Mouse (Mus musculus) right cerebral cortex, adult 2 months (tissue): ENCODE results near the gene Marcks.
"Not testable (repeated sequence)": the region's sequence is repeated elsewhere in the genome, so short reads cannot be mapped to it uniquely, and the experiment has no call there.

Experiments
- DNase-seq, 2 experiments: peaks; one replicate each; pipeline ENCODE4 v3.0.0; 2021 to 2022; ENCODE audit warnings: low spot score in 2 of 2

Gene Marcks

GRCm38 (mm10) chr10:37135951-37136751, 2.6 kb downstream of the Marcks start:
- peak; percentile 28 to 33 for DNase-seq

GRCm38 (mm10) chr10:37133876-37134708, 4.6 kb downstream of the Marcks start:
- no peak for DNase-seq

- DNase-seq: no peak
These were observed 6.0 kb downstream of the Marcks start for GRCm38 (mm10) chr10:37132671-37133070.

GRCm38 (mm10) chr10:37129652-37130051, 9.1 kb downstream of the Marcks start:
- no peak for DNase-seq

GRCm38 (mm10) chr10:37115329-37115728, 23.4 kb downstream of the Marcks start:
- DNase-seq: no peak

- no peak for DNase-seq
These were observed 25.9 kb downstream of the Marcks start for GRCm38 (mm10) chr10:37112812-37113211.

GRCm38 (mm10) chr10:37112362-37112761, 26.4 kb downstream of the Marcks start:
- no peak for DNase-seq

GRCm38 (mm10) chr10:37111432-37111831, 27.3 kb downstream of the Marcks start:
- peak in 1 of 2 experiments; percentile 12 for DNase-seq

GRCm38 (mm10) chr10:37106871-37107627, 31.7 kb downstream of the Marcks start:
- no peak for DNase-seq

GRCm38 (mm10) chr10:37106303-37106702, 32.4 kb downstream of the Marcks start:
- no peak for DNase-seq

- no peak for DNase-seq
These were observed 36.3 kb downstream of the Marcks start for GRCm38 (mm10) chr10:37102227-37103080.

- DNase-seq: no peak
These were observed 37.0 kb downstream of the Marcks start for GRCm38 (mm10) chr10:37101733-37102132.

GRCm38 (mm10) chr10:37096529-37096928, 42.2 kb downstream of the Marcks start:
- DNase-seq: no peak

GRCm38 (mm10) chr10:37095803-37096202, 42.9 kb downstream of the Marcks start:
- no peak for DNase-seq

GRCm38 (mm10) chr10:37093306-37093705, 45.4 kb downstream of the Marcks start:
- DNase-seq: no peak

GRCm38 (mm10) chr10:37090411-37090810, 48.3 kb downstream of the Marcks start:
- DNase-seq: no peak

GRCm38 (mm10) chr10:37084071-37084470, 54.6 kb downstream of the Marcks start:
- not testable (repeated sequence) for DNase-seq
